Mouse (Mus musculus) right cerebral cortex, adult 18-20 months (tissue): Measurements from ENCODE around the gene Rbms3.

ENCODE experiments used
- DNase-seq: peaks from one replicate; pipeline ENCODE4 v3.0.0; 2022; ENCODE audit warnings: mixed read lengths

Rbms3 gene

DNA sequence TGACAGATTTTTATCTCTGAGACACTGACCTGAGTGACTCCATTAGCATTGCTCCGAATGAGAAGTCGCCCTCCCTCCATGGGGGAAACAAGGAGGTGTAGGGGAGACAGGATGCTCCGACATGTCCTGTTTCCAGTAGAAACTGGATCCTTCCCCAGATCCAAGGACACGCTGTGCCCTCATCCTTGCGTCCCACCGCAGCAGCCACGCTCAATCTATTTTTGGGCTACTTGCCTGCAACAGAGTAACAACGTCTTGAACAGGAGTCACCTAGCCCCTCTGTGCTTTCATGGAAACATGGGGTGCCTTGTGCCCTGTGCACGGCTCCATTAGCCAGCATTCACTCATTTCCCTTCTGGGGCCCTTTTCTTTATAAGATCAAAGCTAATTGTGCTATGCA is at the start of gene Rbms3:
Gene Rbms3 (minus strand): TSS at position 143 of the 400 bp plus-strand sequence.
- no peak for DNase-seq

- DNase-seq: no peak
Observed at GRCm38 (mm10) chr9:117673311-117673710, 43.6 kb upstream of the Rbms3 start.

DNA sequence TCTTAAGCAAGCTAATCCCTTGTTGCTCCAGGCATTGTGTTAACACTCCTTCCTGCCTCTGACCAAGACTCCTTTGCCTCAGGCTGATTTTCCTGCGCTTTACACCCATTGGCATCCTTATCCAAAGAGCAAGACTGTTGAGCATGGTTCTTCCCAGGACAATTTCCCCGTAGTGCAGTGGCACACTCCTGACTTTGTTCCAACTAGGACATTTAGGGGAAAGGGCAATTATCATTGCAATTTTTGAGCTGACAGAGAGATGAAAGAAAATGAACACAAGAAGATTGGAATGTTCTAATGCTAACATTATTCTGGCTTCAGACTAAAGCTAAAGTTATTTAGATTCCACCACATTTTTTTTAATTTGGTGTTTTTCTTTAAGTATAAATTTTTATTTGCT is 24.9 kb upstream of the Rbms3 start:
- DNase-seq: no peak

DNA sequence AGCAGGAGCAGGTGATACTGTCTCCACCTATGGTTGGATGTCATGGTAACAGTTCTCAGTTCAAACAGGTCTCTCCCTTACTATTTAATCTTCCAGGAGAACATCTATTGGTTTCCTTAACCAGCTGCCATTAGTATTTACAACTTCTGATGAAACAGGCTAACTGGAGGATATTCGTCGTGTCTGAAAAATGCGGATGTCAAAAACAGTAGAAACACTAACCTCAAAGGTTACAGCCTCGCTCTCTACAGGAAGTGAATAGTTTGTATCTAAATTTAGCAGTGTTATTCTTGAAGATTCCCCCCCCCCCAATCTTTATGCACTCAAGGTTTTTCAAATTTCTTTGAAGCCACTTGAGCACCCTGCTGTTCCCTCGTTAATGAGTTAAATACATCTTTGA is 23.9 kb upstream of the Rbms3 start:
- no peak for DNase-seq

DNA sequence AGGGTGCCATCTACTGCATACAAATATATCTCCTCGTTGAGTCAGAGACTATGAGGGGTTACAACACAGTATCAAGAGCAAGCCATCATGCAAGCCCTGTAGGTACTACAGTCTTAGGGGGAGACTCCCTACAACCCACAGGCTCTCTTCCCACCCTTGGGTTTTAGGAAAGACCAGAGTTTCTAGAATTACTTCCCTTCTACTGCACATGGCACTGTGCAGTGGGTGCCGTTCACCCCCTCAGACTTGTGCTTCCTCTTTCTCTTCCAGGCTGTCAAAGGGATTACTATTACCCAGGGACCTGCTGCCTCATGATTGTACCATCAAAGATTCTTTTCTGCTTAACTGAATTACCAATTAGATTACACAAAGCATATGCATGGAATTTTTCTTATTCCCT is 16.4 kb upstream of the Rbms3 start:
- no peak for DNase-seq

GRCm38 (mm10) chr9:117641090-117641782 is 11.5 kb upstream of the Rbms3 start:
- DNase-seq: no peak

GRCm38 (mm10) chr9:117638623-117639185 is 9.0 kb upstream of the Rbms3 start:
- no peak for DNase-seq

DNA sequence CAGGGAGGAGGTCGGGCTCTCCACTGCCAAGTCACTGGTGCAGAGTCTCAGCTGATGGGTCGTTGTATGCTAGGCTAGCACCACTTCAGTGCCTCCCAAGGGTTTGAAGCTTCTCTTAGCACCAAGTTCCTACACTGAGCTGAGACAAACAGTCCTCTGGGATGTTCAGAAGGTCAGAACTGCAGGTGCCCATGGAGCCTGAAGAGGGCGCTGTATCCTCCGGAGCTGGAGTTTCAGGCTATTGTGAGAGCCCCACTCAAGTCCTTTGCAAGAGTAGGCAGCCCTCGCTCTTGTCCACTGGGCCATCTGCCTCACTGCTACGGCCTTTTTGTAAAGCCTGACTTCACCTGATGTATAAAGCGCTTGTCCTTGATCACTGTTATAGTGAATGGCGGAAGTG is 6.8 kb upstream of the Rbms3 start:
- DNase-seq: no peak

GRCm38 (mm10) chr9:117627173-117627572 is 2.5 kb downstream of the Rbms3 start:
- no peak for DNase-seq

- no peak for DNase-seq
Observed at GRCm38 (mm10) chr9:117600781-117601180, 28.9 kb downstream of the Rbms3 start.

- DNase-seq: no peak
Observed at GRCm38 (mm10) chr9:117599341-117599740, 30.4 kb downstream of the Rbms3 start.

GRCm38 (mm10) chr9:117596162-117596561 is 33.6 kb downstream of the Rbms3 start:
- no peak for DNase-seq

DNA sequence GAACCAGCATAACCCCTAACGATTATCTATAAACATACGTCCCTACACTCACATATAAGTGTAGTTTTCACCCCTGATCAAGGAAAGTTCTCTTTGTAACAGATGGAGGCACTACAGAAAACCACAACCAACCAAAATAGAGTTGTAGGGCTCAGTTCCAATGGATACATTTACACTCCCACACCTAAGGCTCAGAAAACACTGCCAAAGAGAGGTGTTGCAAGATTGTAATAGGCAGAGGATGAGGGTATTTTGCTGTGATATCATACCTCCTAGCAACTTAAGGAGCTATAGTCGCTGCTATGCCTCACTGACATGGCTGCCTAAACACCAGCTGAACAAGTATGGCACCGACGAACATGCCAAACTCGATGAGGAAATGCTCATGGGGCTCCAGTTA is 44.4 kb downstream of the Rbms3 start:
- peak; percentile 9 for DNase-seq

GRCm38 (mm10) chr9:117583638-117584037 is 46.1 kb downstream of the Rbms3 start:
- DNase-seq: peak; percentile 9

DNA sequence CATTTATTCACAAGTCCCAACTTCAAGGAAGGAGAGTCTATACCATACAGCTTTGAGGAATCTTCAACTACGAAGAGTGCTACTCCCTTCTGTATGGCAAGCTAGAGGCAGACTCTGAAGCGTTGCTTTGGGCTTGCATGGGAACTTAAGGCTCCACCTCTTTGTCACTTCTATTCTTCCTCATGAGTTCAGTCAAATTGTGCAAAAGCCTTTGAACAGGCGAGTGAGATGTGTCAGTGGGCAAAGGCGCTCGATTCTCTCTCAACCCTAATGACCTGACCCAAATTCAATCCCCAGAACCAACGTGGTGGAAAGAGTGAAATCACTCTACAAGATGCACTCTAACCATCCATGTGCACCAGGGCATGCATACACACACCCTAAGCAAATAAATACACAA is 47.1 kb downstream of the Rbms3 start:
- no peak for DNase-seq

GRCm38 (mm10) chr9:117571186-117571855 is 58.4 kb downstream of the Rbms3 start:
- no peak for DNase-seq

- no peak for DNase-seq
Observed at GRCm38 (mm10) chr9:117570240-117570821, 59.4 kb downstream of the Rbms3 start.

- no peak for DNase-seq
Observed at GRCm38 (mm10) chr9:117566293-117566692, 63.4 kb downstream of the Rbms3 start.

DNA sequence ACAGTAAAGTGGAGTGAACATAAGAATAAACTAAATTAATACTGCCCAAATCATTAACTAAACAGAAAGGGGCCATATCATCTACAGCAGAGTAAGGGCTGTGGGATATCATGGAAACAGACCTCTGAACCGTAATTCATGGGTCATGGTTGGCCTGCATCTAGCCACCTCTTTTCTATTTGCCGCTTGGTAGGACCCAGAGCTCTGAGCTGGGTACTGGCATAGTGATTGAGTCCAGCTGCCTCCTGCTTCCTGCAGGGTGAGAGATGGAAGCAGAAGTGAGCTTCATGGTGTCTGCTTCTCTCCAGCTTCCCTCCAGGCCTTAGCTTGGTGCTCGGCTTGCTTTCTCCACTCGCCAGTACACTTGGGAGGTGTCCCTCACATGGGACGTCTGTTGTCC is 71.2 kb downstream of the Rbms3 start:
- DNase-seq: no peak

GRCm38 (mm10) chr9:117554356-117554755 is 75.4 kb downstream of the Rbms3 start:
- DNase-seq: no peak

DNA sequence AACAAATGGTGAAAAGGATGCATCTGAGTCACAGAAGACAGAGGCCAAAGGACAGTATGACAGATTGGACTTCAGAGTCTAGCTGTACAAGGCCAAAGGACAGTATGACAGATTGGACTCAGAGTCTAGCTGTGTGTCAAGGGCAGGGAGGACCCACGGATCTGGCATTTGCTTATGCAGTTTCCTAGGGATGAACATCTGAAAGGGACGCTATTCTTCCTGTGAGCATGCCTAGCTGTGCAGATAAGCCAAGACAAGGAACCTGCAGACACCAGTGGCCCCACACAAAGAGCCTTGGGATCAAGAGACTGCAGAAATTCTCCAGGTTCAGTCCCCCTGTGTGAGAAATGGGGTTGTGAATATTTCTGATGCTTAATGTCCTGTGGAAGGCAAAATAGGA is 100.4 kb downstream of the Rbms3 start:
- no peak for DNase-seq

DNA sequence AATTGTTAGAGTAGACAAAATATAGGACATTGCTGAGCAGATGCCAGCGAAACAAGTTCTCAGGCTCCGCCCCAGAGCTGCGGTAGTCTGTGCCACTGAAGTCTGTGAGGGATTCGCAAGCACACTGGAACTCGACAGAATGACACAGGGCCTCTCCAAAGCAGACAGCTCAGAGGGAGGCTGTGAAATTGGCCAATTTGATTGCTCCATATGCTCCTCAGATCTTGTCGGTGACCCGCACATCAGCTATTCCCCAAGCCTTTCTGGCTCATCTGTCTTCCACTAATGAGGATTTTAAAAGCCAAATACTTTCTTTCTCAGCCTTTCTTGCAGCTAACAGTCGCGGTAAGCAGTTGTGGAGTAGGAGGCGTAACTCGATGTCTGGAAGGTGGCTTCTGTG is 120.8 kb downstream of the Rbms3 start:
- DNase-seq: no peak

GRCm38 (mm10) chr9:117491866-117492265 is 137.8 kb downstream of the Rbms3 start:
- DNase-seq: no peak

GRCm38 (mm10) chr9:117484396-117484795 is 145.3 kb downstream of the Rbms3 start:
- no peak for DNase-seq
